Mouse (Mus musculus) lung, embryonic 16.5 days (tissue): ENCODE results near the gene Ptgis. TPM values are rescaled to one million over a fixed set of nuclear protein-coding genes. Genes with fewer than 3 reads are reported as not detected.

ENCODE experiments used
- ATAC-seq: fragments of 200-750 bp; cut with Nextera tagmentation; 2 replicates; pipeline ENCODE4 v1.8.0; 2017; ENCODE audit warnings: low read depth, mild to moderate bottlenecking, moderate library complexity
- H3K27ac ChIP-seq: fragments of 300-500 bp; sonication (generic); 2 replicates; pipeline ENCODE4 v1.5.1; 2014; ENCODE audit warnings: mild to moderate bottlenecking, control low read depth, low read length
- H3K27me3 ChIP-seq: fragments of 300-500 bp; sonication (generic); 2 replicates; pipeline ENCODE4 v1.6.1; 2014; ENCODE audit warnings: low read depth, low read length, mixed read lengths; ENCODE audit not compliant: control insufficient read depth, insufficient read depth
- H3K36me3 ChIP-seq: fragments of 300-500 bp; sonication (generic); 2 replicates; pipeline ENCODE4 v1.6.1; 2014; ENCODE audit warnings: low read length; ENCODE audit not compliant: control insufficient read depth, insufficient read depth
- H3K4me1 ChIP-seq: fragments of 300-500 bp; sonication (generic); replicated peaks from 2 replicates; pipeline ENCODE4 v1.6.1; 2014; ENCODE audit warnings: low read length, mixed read lengths; ENCODE audit not compliant: control insufficient read depth, insufficient read depth
- H3K4me2 ChIP-seq: fragments of 300-500 bp; sonication (generic); 2 replicates; pipeline ENCODE4 v1.6.1; 2014; ENCODE audit warnings: low read depth, low read length, control low read depth
- H3K4me3 ChIP-seq: fragments of 300-500 bp; sonication (generic); 2 replicates; pipeline ENCODE4 v1.5.1; 2014; ENCODE audit warnings: mild to moderate bottlenecking, low read length, control low read depth
- H3K9ac ChIP-seq: fragments of 300-500 bp; sonication (generic); 2 replicates; pipeline ENCODE4 v1.6.1; 2014; ENCODE audit warnings: low read length, control low read depth
- H3K9me3 ChIP-seq: fragments of 300-500 bp; sonication (generic); 2 replicates; pipeline ENCODE4 v1.6.1; 2016; ENCODE audit warnings: low read length; ENCODE audit not compliant: control insufficient read depth
- WGBS: fragments of 180-500 bp; shearing (Covaris S2); extraction: QIAGEN DNeasy Blood & Tissue Kit; methylation state at CpG from one replicate; pipeline ENCODE4 v1.1.7; 2014; 5-methylcytosine and 5-hydroxymethylcytosine counted together
- polyA plus RNA-seq: library from polyadenylated mRNA; unstranded; fragments of >200 nt; fragmentation: Nextera tagmentation; extraction: Ambion mirVana; gene quantifications from 2 replicates; pipeline ENCODE4 v1.2.1, GENCODE M21; 2015

The Ptgis gene
- polyA plus RNA-seq, 1 experiment from 2014 or later: 14.4 TPM

GRCm38 (mm10) chr2:167159721-167160120 lies 80.7 kb downstream of the Ptgis start:
- Histone ChIP-seq H3K9ac (no peak overlapping the region), H3K9me3 (no peaks in the 10 kb centered on the region), H3K27me3 (no peaks in the 10 kb centered on the region), H3K4me1 (peaks cover 5% of the 10 kb centered on the region; the same call in 1 of the 2 replicates), H3K4me2 (no peak overlapping the region), H3K4me3 (no peak overlapping the region), H3K36me3 (no peaks in the 10 kb centered on the region), H3K27ac (no peak overlapping the region)
- no peak for ATAC-seq
- 75% methylated on average over 4 of the region's 4 CpGs for WGBS

GRCm38 (mm10) chr2:167158780-167159179 lies 81.6 kb downstream of the Ptgis start:
- Histone ChIP-seq H3K27me3 (no peaks in the 10 kb centered on the region), H3K4me2 (no peak overlapping the region), H3K4me1 (peaks cover 5% of the 10 kb centered on the region; the same call in 1 of the 2 replicates), H3K9ac (no peak overlapping the region), H3K27ac (no peak overlapping the region), H3K9me3 (no peaks in the 10 kb centered on the region), H3K4me3 (no peak overlapping the region), H3K36me3 (no peaks in the 10 kb centered on the region)
- WGBS: 75% methylated on average over 5 of the region's 5 CpGs
- ATAC-seq: no peak

- WGBS: 46% methylated on average over 9 of the region's 9 CpGs
Observed at GRCm38 (mm10) chr2:167156118-167156715, 84.2 kb downstream of the Ptgis start.

DNA sequence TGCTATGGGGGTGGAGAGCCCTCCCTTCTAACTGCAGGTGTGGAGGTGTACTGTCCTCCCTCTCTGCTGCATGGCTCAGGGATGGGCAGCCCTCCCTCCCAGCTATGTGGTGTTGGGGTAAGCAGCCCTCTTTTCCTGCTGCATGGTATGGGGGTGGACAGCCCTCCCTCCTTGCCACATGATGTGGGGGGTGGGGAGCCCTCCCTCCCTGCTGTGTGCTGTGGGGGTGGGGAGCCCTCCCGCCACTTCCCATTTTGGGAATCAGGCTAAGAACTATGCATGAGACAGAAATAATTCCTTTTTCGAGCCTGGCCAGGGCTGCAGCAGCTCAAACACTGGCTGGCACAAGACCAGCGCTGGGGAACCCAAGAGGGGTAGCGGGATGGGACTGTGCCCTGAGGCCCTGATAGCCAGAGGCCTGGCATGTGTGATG lies 84.8 kb downstream of the Ptgis start:
- 39% methylated on average over 4 of the region's 4 CpGs for whole genome bisulfite sequencing
- Histone ChIP-seq H3K27ac (no peak overlapping the region), H3K36me3 (no peaks in the 10 kb centered on the region), H3K27me3 (no peaks in the 10 kb centered on the region), H3K4me3 (no peak overlapping the region), H3K9me3 (no peaks in the 10 kb centered on the region), H3K4me1 (no peaks in the 10 kb centered on the region), H3K4me2 (no peak overlapping the region), H3K9ac (no peak overlapping the region)
- peak; percentile 60 for ATAC-seq

More at GRCm38 (mm10) chr2:167156118-167156715, 84.2 kb downstream of the Ptgis start:
- H3K36me3 ChIP-seq: no peaks in the 10 kb centered on the region
- no peak overlapping the region for H3K9ac ChIP-seq
- H3K9me3 ChIP-seq: no peaks in the 10 kb centered on the region
- H3K4me3 ChIP-seq: no peak overlapping the region
- H3K27me3 ChIP-seq: no peaks in the 10 kb centered on the region
- H3K27ac ChIP-seq: no peak overlapping the region
- H3K4me2 ChIP-seq: no peak overlapping the region
- peak; percentile 60; the same call in 1 of the 2 replicates for ATAC-seq
- no peaks in the 10 kb centered on the region for H3K4me1 ChIP-seq

DNA sequence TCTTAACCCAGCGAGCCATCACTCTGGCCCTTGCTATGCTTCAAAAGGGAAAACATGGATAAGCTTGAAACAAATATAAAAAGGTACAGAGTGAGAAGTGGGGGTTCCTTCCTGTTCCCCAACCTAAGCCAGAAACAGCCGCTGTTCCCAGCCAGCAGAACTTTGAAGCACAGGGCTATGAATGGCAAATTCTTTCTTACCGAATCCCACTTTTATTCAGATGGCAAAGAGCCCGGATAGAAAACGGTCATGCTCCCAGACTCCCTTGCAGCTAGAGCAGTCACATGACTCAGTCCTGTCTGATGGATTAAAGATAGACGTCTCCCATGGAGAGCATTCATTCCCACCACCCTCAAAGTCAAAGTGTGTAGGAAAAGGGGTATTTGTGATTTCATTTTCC lies 89.5 kb downstream of the Ptgis start:
- WGBS: 83% methylated on average over 6 of the region's 6 CpGs
- Histone ChIP-seq H3K36me3 (no peaks in the 10 kb centered on the region), H3K27me3 (no peaks in the 10 kb centered on the region), H3K9ac (no peak overlapping the region), H3K27ac (no peak overlapping the region), H3K4me1 (no peaks in the 10 kb centered on the region), H3K4me3 (no peak overlapping the region), H3K9me3 (no peaks in the 10 kb centered on the region), H3K4me2 (no peak overlapping the region)
- ATAC-seq: no peak

GRCm38 (mm10) chr2:167150135-167150534 lies 90.3 kb downstream of the Ptgis start:
- H3K4me3 ChIP-seq: no peak overlapping the region
- H3K4me2 ChIP-seq: no peak overlapping the region
- no peak overlapping the region for H3K27ac ChIP-seq
- no peaks in the 10 kb centered on the region for H3K36me3 ChIP-seq
- H3K9me3 ChIP-seq: no peaks in the 10 kb centered on the region
- no peak for ATAC-seq
- 92% methylated on average over 7 of the region's 7 CpGs for WGBS
- H3K27me3 ChIP-seq: no peaks in the 10 kb centered on the region
- no peaks in the 10 kb centered on the region for H3K4me1 ChIP-seq
- H3K9ac ChIP-seq: no peak overlapping the region

GRCm38 (mm10) chr2:167149035-167149434 lies 91.4 kb downstream of the Ptgis start:
- Histone ChIP-seq H3K4me1 (no peaks in the 10 kb centered on the region), H3K9me3 (no peaks in the 10 kb centered on the region), H3K4me2 (no peak overlapping the region), H3K27ac (no peak overlapping the region), H3K4me3 (no peak overlapping the region), H3K27me3 (no peaks in the 10 kb centered on the region), H3K9ac (no peak overlapping the region), H3K36me3 (no peaks in the 10 kb centered on the region)
- no peak for ATAC-seq
- 79% methylated on average over 6 of the region's 6 CpGs for WGBS

DNA sequence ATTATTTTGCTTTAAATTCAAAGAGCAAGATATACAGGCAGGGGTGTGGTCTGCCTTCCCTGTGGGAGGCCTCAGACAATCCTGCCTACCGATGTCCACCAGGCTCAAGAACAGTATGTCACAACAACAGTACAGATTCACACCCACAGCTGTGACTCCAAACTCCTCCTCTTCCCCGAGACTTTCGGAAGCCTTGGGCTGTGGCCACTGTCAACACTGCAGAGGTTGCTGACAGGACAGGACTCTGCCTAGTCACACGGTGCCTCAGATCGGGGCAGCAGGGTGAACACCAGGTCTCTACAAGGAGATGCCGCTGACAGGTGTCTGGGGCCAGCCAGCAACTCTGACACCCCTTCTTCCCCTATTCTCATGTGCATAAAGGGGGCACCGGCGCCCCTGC lies 92.7 kb downstream of the Ptgis start:
- no peak overlapping the region for H3K9ac ChIP-seq
- no peak for ATAC-seq
- H3K4me1 ChIP-seq: no peaks in the 10 kb centered on the region
- H3K9me3 ChIP-seq: no peaks in the 10 kb centered on the region
- no peak overlapping the region for H3K4me2 ChIP-seq
- H3K27ac ChIP-seq: no peak overlapping the region
- no peaks in the 10 kb centered on the region for H3K27me3 ChIP-seq
- no peaks in the 10 kb centered on the region for H3K36me3 ChIP-seq
- WGBS: 49% methylated on average over 8 of the region's 8 CpGs
- no peak overlapping the region for H3K4me3 ChIP-seq

GRCm38 (mm10) chr2:167145904-167146303 lies 94.5 kb downstream of the Ptgis start:
- 42% methylated on average over 5 of the region's 5 CpGs for WGBS
- no peak for ATAC-seq
- Histone ChIP-seq H3K9me3 (no peaks in the 10 kb centered on the region), H3K9ac (no peak overlapping the region), H3K4me1 (no peaks in the 10 kb centered on the region), H3K4me3 (no peak overlapping the region), H3K36me3 (no peaks in the 10 kb centered on the region), H3K27me3 (no peaks in the 10 kb centered on the region), H3K27ac (no peak overlapping the region), H3K4me2 (no peak overlapping the region)
